Mouse (Mus musculus) ovary, adult 10 weeks (tissue): ENCODE results near the gene Nsdhl. TPM values are rescaled to one million over a fixed set of nuclear protein-coding genes. Genes with fewer than 3 reads are reported as not detected.

ENCODE experiments used
- polyA plus RNA-seq: library from polyadenylated mRNA; stranded (reverse); fragments of 350-450 nt; fragmentation: Illumina TruSeq; extraction: RNeasy Lipid Tissue Mini Kit (QIAGEN cat#74804); gene quantifications from one replicate; pipeline ENCODE4 v1.2.3, GENCODE M21; 2014

Nsdhl gene
- polyA plus RNA-seq: 47.3 TPM

GRCm38 (mm10) chrX:72917884-72918681 is at the start of gene Nsdhl, which contains the start of gene Cetn2:
Gene Nsdhl (plus strand): TSS chrX:72918557.
Gene Cetn2 (minus strand): TSS chrX:72918411.

GRCm38 (mm10) chrX:72986841-72987519 is 68.6 kb downstream of the Nsdhl start, which contains the start of gene Zfp185:
Gene Zfp185 (plus strand): TSS chrX:72987339.

Other genes with a start within 250 kb of the Nsdhl start
- 1.6 TPM for gene Gabrq, start 93.4 kb upstream of the Nsdhl start, polyA plus RNA-seq
- gene Cetn2, start 146 bp upstream of the Nsdhl start, polyA plus RNA-seq: 300 TPM
- gene Zfp185, start 68.8 kb downstream of the Nsdhl start, polyA plus RNA-seq: 31.2 TPM
- gene Pnma5, start 118.5 kb downstream of the Nsdhl start, polyA plus RNA-seq: 0.54 TPM
- not detected for gene Pnma3, start 146.2 kb downstream of the Nsdhl start, polyA plus RNA-seq
- gene Xlr4a, start 163.9 kb downstream of the Nsdhl start, polyA plus RNA-seq: 6.4 TPM
- gene Xlr3a, start 178.5 kb downstream of the Nsdhl start, polyA plus RNA-seq: 26.1 TPM
- not detected for gene Gm14685, start 198.5 kb downstream of the Nsdhl start, polyA plus RNA-seq
- 4.0 TPM for gene Xlr5b, start 230.2 kb downstream of the Nsdhl start, polyA plus RNA-seq
- gene DXBay18, start 230.9 kb downstream of the Nsdhl start, polyA plus RNA-seq: not detected